Mouse (Mus musculus) heart, adult 2 months (tissue): ENCODE measurements around the gene Trpc7. TPM values are rescaled to one million over a fixed set of nuclear protein-coding genes. Genes with fewer than 3 reads are reported as not detected.

ENCODE experiments used
- DNase-seq, 2 experiments: peaks; one replicate each; pipeline ENCODE4 v3.0.0; 2021
- H3K27ac ChIP-seq: fragments of 200-600 bp; 2 replicates; pipeline ENCODE4 v1.8.1; 2022
- H3K27me3 ChIP-seq: fragments of 200-500 bp; 2 replicates; pipeline ENCODE4 v1.6.1; 2012; ENCODE audit warnings: mild to moderate bottlenecking, low read length, inconsistent platforms, mixed read lengths; ENCODE audit not compliant: control insufficient read depth, insufficient read depth
- H3K36me3 ChIP-seq: fragments of 200-500 bp; 2 replicates; pipeline ENCODE4 v1.6.1; 2012; ENCODE audit warnings: low read length, inconsistent platforms; ENCODE audit not compliant: control insufficient read depth, insufficient read depth
- H3K4me1 ChIP-seq: fragments of 200-500 bp; 2 replicates; pipeline ENCODE4 v1.6.1; 2011; ENCODE audit warnings: low read length; ENCODE audit not compliant: control insufficient read depth, insufficient read depth
- H3K4me3 ChIP-seq: fragments of 200-600 bp; 2 replicates; pipeline ENCODE4 v1.8.1; 2022
- H3K79me2 ChIP-seq: fragments of 200-500 bp; replicated peaks from 2 replicates; pipeline ENCODE4 v1.6.1; 2012; ENCODE audit warnings: mild to moderate bottlenecking, inconsistent platforms, low read length, moderate library complexity, mixed read lengths; ENCODE audit not compliant: control insufficient read depth, insufficient read depth
- H3K9ac ChIP-seq: fragments of 200-500 bp; 2 replicates; pipeline ENCODE4 v1.6.1; 2012; ENCODE audit warnings: low read depth, mild to moderate bottlenecking, control low read depth, inconsistent platforms, low read length, mixed read lengths
- CTCF ChIP-seq: fragments of 200-600 bp; IDR thresholded peaks from 2 replicates; pipeline ENCODE4 v1.8.1; 2022; ENCODE audit warnings: antibody characterized with exemption, mild to moderate bottlenecking, moderate library complexity
- EP300 ChIP-seq: fragments of 200-500 bp; IDR thresholded peaks from 2 replicates; pipeline ENCODE4 v1.6.1; 2011; ENCODE audit warnings: low read depth, low read length, control low read depth; ENCODE audit not compliant: insufficient read depth
- POLR2A ChIP-seq: fragments of 200-500 bp; IDR thresholded peaks from 2 replicates; pipeline ENCODE4 v1.6.1; 2011; ENCODE audit warnings: mild to moderate bottlenecking, low read depth, low read length, control low read depth; ENCODE audit not compliant: insufficient read depth
- WGBS: fragments of 180-500 bp; shearing (Covaris S2); methylation state at CpG from one replicate; pipeline ENCODE4 v1.1.7; 2018; 5-methylcytosine and 5-hydroxymethylcytosine counted together
- intact Hi-C: fragments of 180-260 bp; cut with DNase I; formaldehyde crosslinking; loops from one replicate; pipeline ENCODE4 v1.15.1; 2025
- polyA plus RNA-seq: library from polyadenylated mRNA; depleted of rRNA; stranded (reverse); fragments of >200 nt; gene quantifications from 2 replicates; pipeline ENCODE4 v1.2.3, GENCODE M21; 2012
- total RNA-seq, 2 experiments: library from RNA; stranded (reverse); gene quantifications; 2 replicates each; pipeline ENCODE4 v1.2.3; 2021

The Trpc7 gene
- total and polyA plus RNA-seq, 3 experiments = not detected

GRCm38 (mm10) chr13:56772592-56772991 lies 123.2 kb downstream of the Trpc7 start:
- WGBS = 46% methylated on average over 3 of the region's 3 CpGs
- no peaks in the 10 kb centered on the region for H3K27me3 ChIP-seq
- no peak for DNase-seq
- TF ChIP-seq EP300 = no peak
- no peak for TF ChIP-seq CTCF
- TF ChIP-seq POLR2A = no peak
- intact Hi-C loops = no loop called here
- no peaks in the 10 kb centered on the region for H3K4me1 ChIP-seq
- no peak overlapping the region for H3K27ac ChIP-seq
- no peak overlapping the region for H3K9ac ChIP-seq
- no peaks in the 10 kb centered on the region for H3K79me2 ChIP-seq
- no peaks in the 10 kb centered on the region for H3K36me3 ChIP-seq
- H3K4me3 ChIP-seq = no peak overlapping the region

GRCm38 (mm10) chr13:56770786-56771185 lies 125.0 kb downstream of the Trpc7 start:
- 63% methylated on average over 5 of the region's 5 CpGs for WGBS
- Histone ChIP-seq H3K9ac (no peak overlapping the region), H3K27ac (no peak overlapping the region), H3K79me2 (no peaks in the 10 kb centered on the region), H3K36me3 (no peaks in the 10 kb centered on the region), H3K4me1 (no peaks in the 10 kb centered on the region), H3K4me3 (no peak overlapping the region), H3K27me3 (no peaks in the 10 kb centered on the region)
- intact Hi-C loops = no loop called here
- no peak for DNase-seq
- TF ChIP-seq CTCF = peak; percentile 33
- no peak for TF ChIP-seq POLR2A
- TF ChIP-seq EP300 = no peak

- no peaks in the 10 kb centered on the region for H3K27me3 ChIP-seq
- no peak overlapping the region for H3K4me3 ChIP-seq
- 83% methylated on average over 1 of the region's 1 CpGs for WGBS
- H3K36me3 ChIP-seq = no peaks in the 10 kb centered on the region
- H3K79me2 ChIP-seq = no peaks in the 10 kb centered on the region
- intact Hi-C loops = no loop called here
- H3K4me1 ChIP-seq = no peaks in the 10 kb centered on the region
- no peak overlapping the region for H3K27ac ChIP-seq
- no peak for DNase-seq
- no peak overlapping the region for H3K9ac ChIP-seq
- TF ChIP-seq EP300 (no peak), POLR2A (no peak), CTCF (no peak)
Observed at GRCm38 (mm10) chr13:56770136-56770578, 125.6 kb downstream of the Trpc7 start.

- Histone ChIP-seq H3K9ac (no peak overlapping the region), H3K4me1 (no peaks in the 10 kb centered on the region), H3K27ac (no peak overlapping the region), H3K27me3 (no peaks in the 10 kb centered on the region), H3K79me2 (no peaks in the 10 kb centered on the region), H3K36me3 (no peaks in the 10 kb centered on the region), H3K4me3 (no peak overlapping the region)
- DNase-seq = no peak
- intact Hi-C loops = no loop called here
- WGBS = 65% methylated on average over 4 of the region's 4 CpGs
- TF ChIP-seq CTCF (no peak), POLR2A (no peak), EP300 (no peak)
Observed at GRCm38 (mm10) chr13:56769431-56769830, 126.4 kb downstream of the Trpc7 start.

- Histone ChIP-seq H3K27ac (no peak overlapping the region), H3K9ac (no peak overlapping the region)
Observed at GRCm38 (mm10) chr13:56766211-56766610, 129.6 kb downstream of the Trpc7 start.

GRCm38 (mm10) chr13:56765284-56766032 lies 130.3 kb downstream of the Trpc7 start:
- WGBS = 23% methylated on average over 25 of the region's 25 CpGs
- Histone ChIP-seq H3K27ac (no peak overlapping the region), H3K79me2 (no peaks in the 10 kb centered on the region), H3K36me3 (no peaks in the 10 kb centered on the region), H3K9ac (0 out of 2 replicates have a peak overlapping the region, but pooled peaks have one; percentile 17), H3K4me3 (peak overlapping the region; percentile 11), H3K27me3 (peaks cover 2% of the 10 kb centered on the region; the same call in 1 of the 2 replicates), H3K4me1 (no peaks in the 10 kb centered on the region)
- intact Hi-C loops = no loop called here
- no peak for DNase-seq
- no peak for TF ChIP-seq CTCF
- TF ChIP-seq POLR2A = no peak
- TF ChIP-seq EP300 = no peak

More at GRCm38 (mm10) chr13:56766211-56766610, 129.6 kb downstream of the Trpc7 start:
- Histone ChIP-seq H3K79me2 (no peaks in the 10 kb centered on the region), H3K4me1 (no peaks in the 10 kb centered on the region), H3K4me3 (no peak overlapping the region), H3K27me3 (peaks cover 2% of the 10 kb centered on the region; the same call in 1 of the 2 replicates), H3K36me3 (no peaks in the 10 kb centered on the region)
- DNase-seq = no peak
- TF ChIP-seq EP300 (no peak), POLR2A (no peak), CTCF (no peak)
- intact Hi-C loops = no loop called here
- 25% methylated on average over 5 of the region's 5 CpGs for WGBS
